14 mouse cellular contexts compared by ENCODE assay signal in genomic region chr1:192525711-192526350, GRCm38 (mm10).
A peak's percentile ranks its signal among the peaks of the same experiment; 100 is the strongest.
DNase-seq lines count a peak whose midpoint lies in the region; ATAC-seq and TF ChIP-seq lines count a peak whose summit lies in the region.
"Had no signal": no experiment of that assay in that cellular context is flagged by ENCODE, and none has a peak within 500 bp of the region (broad histone marks: within the 10 kb centered on the region; RNA-seq: fewer than 3 reads in every experiment).

No protein-coding gene starts in this region.

- H3K9ac ChIP-seq in midbrain, postnatal 0 days (replicated peaks; ENCODE audit: low read length, poor library complexity, severe bottlenecking) = no peak overlapping the region
- H3K9ac ChIP-seq in midbrain, embryonic 16.5 days (ENCODE audit: low read depth, low read length) = no peak overlapping the region
- H3K9ac ChIP-seq: forebrain, embryonic 15.5 days; heart, embryonic 12.5 days; limb, embryonic 13.5 days had no signal

- no peaks in the 10 kb centered on the region for H3K9me3 ChIP-seq in midbrain, postnatal 0 days (ENCODE audit: low read length)
- no peaks in the 10 kb centered on the region for H3K9me3 ChIP-seq in midbrain, embryonic 16.5 days (replicated peaks; ENCODE audit: control insufficient read depth, low read length, poor library complexity, severe bottlenecking)
- H3K9me3 ChIP-seq: forebrain, embryonic 15.5 days; heart, embryonic 12.5 days; limb, embryonic 13.5 days had no signal

- peak; percentile 50 for DNase-seq in cerebellum, adult 9-11 months
- peak; percentile 3 for DNase-seq in kidney, adult 2 months
- no peak for DNase-seq in kidney, postnatal 36 days
- DNase-seq in midbrain, postnatal 0 days (ENCODE audit: low spot score) = peak; percentile 19
- DNase-seq in natural killer cell, adult 2 months (ENCODE audit: low spot score in 2 of 2) = no peak
- DNase-seq: gastrocnemius, postnatal 36 days; kidney, adult 11 months; retina, postnatal 1 day; thymus, postnatal 4 days had no signal

- H3K4me2 ChIP-seq in midbrain, postnatal 0 days (ENCODE audit: low read depth, low read length, poor library complexity, severe bottlenecking) = no peak overlapping the region
- no peak overlapping the region for H3K4me2 ChIP-seq in midbrain, embryonic 16.5 days (ENCODE audit: low read length)
- H3K4me2 ChIP-seq: forebrain, embryonic 15.5 days; heart, embryonic 12.5 days; limb, embryonic 13.5 days had no signal

- ATAC-seq in cerebellum, adult (ENCODE audit: insufficient number of reproducible peaks, low FRiP score, low TSS enrichment) = no peak
- ATAC-seq in midbrain, postnatal 0 days (ENCODE audit: low FRiP score) = no peak
- ATAC-seq in midbrain, embryonic 16.5 days = no peak
- ATAC-seq: forebrain, embryonic 15.5 days had no signal

- no peak for TF ChIP-seq CTCF in kidney, adult 2 months (conservative IDR thresholded peaks at IDR 0.05; ENCODE audit: insufficient read depth, insufficient read length, low read depth, low read length)
- TF ChIP-seq CTCF in midbrain, postnatal 0 days (IDR thresholded peaks at IDR 0.05) = peak; percentile 29

- no peak overlapping the region for H3K27ac ChIP-seq in kidney, adult 2 months (ENCODE audit: insufficient read depth, low read depth, low read length)
- H3K27ac ChIP-seq in midbrain, postnatal 0 days (ENCODE audit: low read depth, low read length) = no peak overlapping the region
- H3K27ac ChIP-seq in midbrain, embryonic 16.5 days (ENCODE audit: low read length) = no peak overlapping the region
- H3K27ac ChIP-seq: forebrain, embryonic 15.5 days; limb, embryonic 13.5 days had no signal

- no peaks in the 10 kb centered on the region for H3K27me3 ChIP-seq in kidney, adult 2 months (replicated peaks; ENCODE audit: control insufficient read depth, insufficient read depth, low read length)
- no peaks in the 10 kb centered on the region for H3K27me3 ChIP-seq in midbrain, postnatal 0 days (ENCODE audit: insufficient read depth, low read length)
- no peaks in the 10 kb centered on the region for H3K27me3 ChIP-seq in midbrain, embryonic 16.5 days (ENCODE audit: control insufficient read depth, insufficient read depth, low read depth, low read length)
- H3K27me3 ChIP-seq: forebrain, embryonic 15.5 days; heart, embryonic 12.5 days; limb, embryonic 13.5 days had no signal

- H3K4me3 ChIP-seq in kidney, adult 2 months (ENCODE audit: insufficient read depth, low read depth, low read length) = no peak overlapping the region
- no peak overlapping the region for H3K4me3 ChIP-seq in midbrain, postnatal 0 days (ENCODE audit: low read depth, low read length)
- H3K4me3 ChIP-seq in midbrain, embryonic 16.5 days (ENCODE audit: low read depth, low read length) = no peak overlapping the region
- H3K4me3 ChIP-seq: forebrain, embryonic 15.5 days; heart, embryonic 12.5 days; limb, embryonic 13.5 days had no signal

- no peak for TF ChIP-seq POLR2A in kidney, adult 2 months (IDR thresholded peaks at IDR 0.05; ENCODE audit: low read depth, low read length)

- WGBS in kidney, adult 2 months = 79% methylated on average over 14 of the region's 14 CpGs
- 77% methylated on average over 14 of the region's 14 CpGs for WGBS in midbrain, postnatal 0 days
- 70% methylated on average over 14 of the region's 14 CpGs for WGBS in midbrain, embryonic 16.5 days

- H3K36me3 ChIP-seq in kidney, adult 2 months (ENCODE audit: control insufficient read depth, insufficient read depth, low read length) = no peaks in the 10 kb centered on the region
- no peaks in the 10 kb centered on the region for H3K36me3 ChIP-seq in midbrain, postnatal 0 days (ENCODE audit: insufficient read depth, low read length)
- no peaks in the 10 kb centered on the region for H3K36me3 ChIP-seq in midbrain, embryonic 16.5 days (ENCODE audit: control insufficient read depth, insufficient read depth, low read length)
- H3K36me3 ChIP-seq: forebrain, embryonic 15.5 days; heart, embryonic 12.5 days; limb, embryonic 13.5 days had no signal

- no peaks in the 10 kb centered on the region for H3K4me1 ChIP-seq in kidney, adult 2 months (ENCODE audit: control insufficient read depth, insufficient read depth, low read length)
- H3K4me1 ChIP-seq in midbrain, postnatal 0 days (ENCODE audit: insufficient read depth, low read length) = peaks cover 3% of the 10 kb centered on the region
- H3K4me1 ChIP-seq in midbrain, embryonic 16.5 days (ENCODE audit: control insufficient read depth, insufficient read depth, low read length) = peaks cover 9% of the 10 kb centered on the region; the same call in 1 of the 2 replicates

Comparison
In these comparisons a context has a peak if more than half of its experiments do, and no peak if none do; other contexts are left out.
1. DNase-seq: peak in cerebellum, adult 9-11 months (single experiment), kidney, adult 2 months (single experiment) and midbrain, postnatal 0 days (single experiment); none in kidney, postnatal 36 days (0 of 2) and natural killer cell, adult 2 months (0 of 2).